Mouse (Mus musculus) CH12.LX (cell line): ENCODE results near the gene Clec11a. TPM values are rescaled to one million over a fixed set of nuclear protein-coding genes. Genes with fewer than 3 reads are reported as not detected.

Experiments used
- DNase-seq: peaks from one replicate; pipeline ENCODE4 v3.0.0-alpha.2; 2013; ENCODE audit errors: extremely low read depth
- H3K27ac ChIP-seq: 2 replicates; pipeline ENCODE4 v1.5.1; 2012; ENCODE audit warnings: low read depth, mild to moderate bottlenecking, control low read depth, moderate library complexity; ENCODE audit not compliant: insufficient read depth
- H3K27me3 ChIP-seq: replicated peaks from 2 replicates; pipeline ENCODE3; 2012; ENCODE audit warnings: inconsistent platforms
- H3K36me3 ChIP-seq, 2 experiments: replicated peaks in 1 of 2; 2 replicates each; pipeline versions ENCODE3 to v1.6.1; 2012; ENCODE audit warnings: inconsistent platforms in 1 of 2, low read length in 1 of 2, mild to moderate bottlenecking in 1 of 2, mixed read lengths in 1 of 2, moderate library complexity in 1 of 2; ENCODE audit not compliant: control insufficient read depth in 1 of 2, insufficient read depth in 1 of 2
- H3K4me1 ChIP-seq, 2 experiments: 2 replicates each; pipeline ENCODE4 v1.6.1; 2012; ENCODE audit warnings: inconsistent platforms in 1 of 2, moderate library complexity in 1 of 2; ENCODE audit not compliant: insufficient read depth in 2 of 2, control insufficient read depth in 1 of 2
- H3K4me2 ChIP-seq: 2 replicates; pipeline ENCODE4 v1.6.1; 2012; ENCODE audit warnings: low read depth, mild to moderate bottlenecking, control low read depth; ENCODE audit not compliant: poor library complexity, insufficient read depth, severe bottlenecking
- H3K4me3 ChIP-seq, 3 experiments: fragments of 150-350 bp in 1 of 3; sonication (generic) in 1 of 3; replicated peaks in 1 of 3; 2 replicates each; pipeline versions ENCODE3 to v1.5.1; 2011 to 2012; ENCODE audit warnings: low read depth in 2 of 3, low read length in 2 of 3, mild to moderate bottlenecking in 2 of 3, moderate library complexity in 2 of 3, control low read depth in 1 of 3, improper control_type of control experiment in 1 of 3, inconsistent platforms in 1 of 3, mixed read lengths in 1 of 3; ENCODE audit not compliant: poor library complexity in 1 of 3
- H3K79me2 ChIP-seq: replicated peaks from 2 replicates; pipeline ENCODE4 v1.6.1; 2012; ENCODE audit warnings: mild to moderate bottlenecking, moderate library complexity; ENCODE audit not compliant: control insufficient read depth, poor library complexity, insufficient read depth, severe bottlenecking; ENCODE audit errors: extremely low read depth
- H3K9ac ChIP-seq: 2 replicates; pipeline ENCODE4 v1.6.1; 2012; ENCODE audit warnings: low read depth, mild to moderate bottlenecking, control low read depth, moderate library complexity; ENCODE audit not compliant: insufficient read depth
- H3K9me3 ChIP-seq: replicated peaks from 2 replicates; pipeline ENCODE3; 2012; ENCODE audit warnings: low read length, inconsistent platforms, mixed read lengths
- CHD2 ChIP-seq: IDR thresholded peaks from 2 replicates; pipeline ENCODE4 v1.6.1; 2011; ENCODE audit warnings: low read length, improper control_type of control experiment
- CTCF ChIP-seq, 2 experiments: IDR thresholded peaks in 1 of 2; conservative IDR thresholded peaks in 1 of 2; 2 replicates each; pipeline ENCODE4 v1.5.1; 2011 to 2012; ENCODE audit warnings: low read depth in 2 of 2, low read length in 2 of 2, improper control_type of control experiment in 1 of 2, inconsistent platforms in 1 of 2, mild to moderate bottlenecking in 1 of 2, moderate library complexity in 1 of 2
- ELF1 ChIP-seq: IDR thresholded peaks from 2 replicates; pipeline ENCODE4 v1.6.1; 2014; ENCODE audit warnings: low read depth, mild to moderate bottlenecking, inconsistent platforms, low read length, improper control_type of control experiment
- GABPA ChIP-seq: IDR thresholded peaks from 2 replicates; pipeline ENCODE4 v1.6.1; 2012; ENCODE audit warnings: low read depth, low read length, improper control_type of control experiment, inconsistent platforms; ENCODE audit not compliant: insufficient replicate concordance
- IRF4 ChIP-seq: IDR thresholded peaks from 2 replicates; pipeline ENCODE4 v1.6.1; 2014; ENCODE audit warnings: low read depth, mild to moderate bottlenecking, inconsistent platforms, low read length, improper control_type of control experiment
- JUN ChIP-seq: IDR thresholded peaks from 2 replicates; pipeline ENCODE4 v1.6.1; 2011; ENCODE audit warnings: low read depth, mild to moderate bottlenecking, low read length, improper control_type of control experiment, moderate library complexity; ENCODE audit not compliant: insufficient read depth
- JUND ChIP-seq: conservative IDR thresholded peaks from 2 replicates; pipeline ENCODE4 v1.6.1; 2011; ENCODE audit warnings: low read depth, low read length, improper control_type of control experiment
- KAT2A ChIP-seq: IDR thresholded peaks from 2 replicates; pipeline ENCODE4 v1.6.1; 2012; ENCODE audit warnings: low read length, improper control_type of control experiment, inconsistent platforms; ENCODE audit not compliant: insufficient replicate concordance
- MAFK ChIP-seq: IDR thresholded peaks from 2 replicates; pipeline ENCODE4 v1.6.1; 2011; ENCODE audit warnings: low read length, improper control_type of control experiment; ENCODE audit not compliant: insufficient replicate concordance
- MAX ChIP-seq: IDR thresholded peaks from 2 replicates; pipeline ENCODE4 v1.6.1; 2011; ENCODE audit warnings: low read length, improper control_type of control experiment
- MAZ ChIP-seq: IDR thresholded peaks from 2 replicates; pipeline ENCODE4 v1.6.1; 2012; ENCODE audit warnings: low read depth, mild to moderate bottlenecking, inconsistent platforms, low read length, improper control_type of control experiment, moderate library complexity
- MXI1 ChIP-seq: IDR thresholded peaks from 2 replicates; pipeline ENCODE4 v1.6.1; 2011; ENCODE audit warnings: mild to moderate bottlenecking, low read depth, low read length, improper control_type of control experiment
- NELFE ChIP-seq: IDR thresholded peaks from 2 replicates; pipeline ENCODE4 v1.6.1; 2011; ENCODE audit warnings: low read depth, low read length, improper control_type of control experiment
- PAX5 ChIP-seq: IDR thresholded peaks from 2 replicates; pipeline ENCODE4 v1.6.1; 2012; ENCODE audit warnings: low read length, inconsistent platforms, mixed read lengths
- POLR2A ChIP-seq: IDR thresholded peaks from 2 replicates; pipeline ENCODE4 v1.6.1; 2011; ENCODE audit warnings: low read depth, mild to moderate bottlenecking, improper control_type of control experiment, low read length
- RAD21 ChIP-seq: IDR thresholded peaks from 2 replicates; pipeline ENCODE4 v1.6.1; 2011; ENCODE audit warnings: low read depth, mild to moderate bottlenecking, low read length, improper control_type of control experiment, moderate library complexity
- RCOR1 ChIP-seq: conservative IDR thresholded peaks from 2 replicates; pipeline ENCODE4 v1.6.1; 2012; ENCODE audit warnings: low read depth, mild to moderate bottlenecking, inconsistent platforms, low read length, improper control_type of control experiment
- SIN3A ChIP-seq: IDR thresholded peaks from 2 replicates; pipeline ENCODE4 v1.6.1; 2012; ENCODE audit warnings: low read length, improper control_type of control experiment, inconsistent platforms
- SMC3 ChIP-seq: IDR thresholded peaks from 2 replicates; pipeline ENCODE4 v1.6.1; 2011; ENCODE audit warnings: low read depth, low read length, improper control_type of control experiment
- TBP ChIP-seq: conservative IDR thresholded peaks from 2 replicates; pipeline ENCODE4 v1.6.1; 2011; ENCODE audit warnings: low read depth, low read length, improper control_type of control experiment
- TCF12 ChIP-seq: IDR thresholded peaks from 2 replicates; pipeline ENCODE4 v1.6.1; 2014; ENCODE audit warnings: low read depth, mild to moderate bottlenecking, inconsistent platforms, low read length, improper control_type of control experiment
- UBTF ChIP-seq: IDR thresholded peaks from 2 replicates; pipeline ENCODE4 v1.6.1; 2012; ENCODE audit warnings: low read depth, mild to moderate bottlenecking, inconsistent platforms, low read length, improper control_type of control experiment, moderate library complexity
- ZNF384 ChIP-seq: IDR thresholded peaks from 2 replicates; pipeline ENCODE4 v1.6.1; 2012; ENCODE audit warnings: low read depth, low read length, improper control_type of control experiment, inconsistent platforms
- dilution Hi-C: fragments of 300-500 bp; cut with MboI; formaldehyde crosslinking; loops from 2 replicates; pipeline ENCODE4 v1.14.3; 2020; ENCODE audit warnings: low sequenced_read_pairs; ENCODE audit not compliant: extremely low pct_unique_long_range_greater_than_20kb, extremely low pct_ligation_motif_present
- in situ Hi-C: fragments of 300-500 bp; cut with MboI; formaldehyde crosslinking; loops from 3 replicates; pipeline ENCODE4 v1.14.3; 2019; ENCODE audit warnings: low sequenced_read_pairs, low pct_ligation_motif_present, low pct_unique_long_range_greater_than_20kb, mixed read lengths
- polyA plus RNA-seq: library from polyadenylated mRNA; unstranded; fragments of >175 nt; gene quantifications from 2 replicates; pipeline ENCODE4 v1.2.1, GENCODE M21; 2012; ENCODE audit warnings: low read depth; ENCODE audit not compliant: insufficient read length
- total RNA-seq, 2 experiments: library from RNA; depleted of rRNA; stranded (reverse); fragments of 300-350 nt in 1 of 2; fragments of >200 nt in 1 of 2; gene quantifications; 2 replicates each; pipeline ENCODE4 v1.2.3; 2012 to 2014

Gene Clec11a
- total and polyA plus RNA-seq, 3 experiments, result 0.46 to 0.89 (median 0.53) TPM

DNA sequence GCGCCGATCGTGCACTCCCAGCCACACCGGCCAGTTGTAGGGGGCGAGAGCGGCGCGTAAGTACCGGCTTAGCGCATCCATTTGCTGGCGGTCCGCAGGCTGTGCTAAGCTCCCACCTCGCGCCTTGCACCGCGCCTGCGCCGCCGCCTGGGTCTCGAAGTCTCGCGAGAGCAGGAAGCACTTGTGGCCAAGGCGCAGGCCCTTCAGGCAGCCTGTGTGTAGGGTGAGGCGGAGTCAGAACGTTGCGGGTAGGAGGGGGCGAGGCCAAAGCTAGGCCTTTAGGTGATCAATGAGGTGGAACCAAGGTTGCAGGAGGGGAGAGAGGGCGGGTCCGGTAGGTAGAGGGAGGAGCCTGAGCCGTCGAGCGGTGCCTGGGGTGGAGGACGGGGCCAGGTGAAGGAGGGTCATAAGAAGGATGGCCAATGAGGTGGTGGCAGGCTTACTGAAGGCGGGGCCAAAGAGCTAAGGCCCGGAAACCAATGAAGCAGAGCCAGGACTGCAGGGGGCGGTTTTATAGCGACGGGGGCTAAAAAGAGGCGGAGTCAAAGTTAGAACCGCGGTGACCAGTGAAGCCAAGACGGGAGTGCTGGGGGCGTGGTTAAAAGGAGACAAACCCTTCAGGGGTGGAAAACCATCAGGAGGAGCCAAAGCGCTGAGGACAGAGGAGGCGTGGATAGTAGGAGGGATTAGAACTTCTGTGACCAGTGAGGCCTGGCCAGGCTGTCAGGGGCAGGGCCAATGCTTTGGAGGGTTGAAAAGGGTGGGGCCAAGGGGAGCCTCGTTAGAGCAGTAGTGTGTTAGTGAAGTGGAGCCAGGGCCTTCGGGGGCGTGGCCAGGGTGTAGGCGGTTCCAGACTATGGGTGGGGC, 1.7 kb downstream of the Clec11a start (continued):
- TF ChIP-seq GABPA (no peak), SMC3 (no peak), NELFE (peak; percentile 97)
- TF ChIP-seq, all 38 proteins: peak for 14

DNA sequence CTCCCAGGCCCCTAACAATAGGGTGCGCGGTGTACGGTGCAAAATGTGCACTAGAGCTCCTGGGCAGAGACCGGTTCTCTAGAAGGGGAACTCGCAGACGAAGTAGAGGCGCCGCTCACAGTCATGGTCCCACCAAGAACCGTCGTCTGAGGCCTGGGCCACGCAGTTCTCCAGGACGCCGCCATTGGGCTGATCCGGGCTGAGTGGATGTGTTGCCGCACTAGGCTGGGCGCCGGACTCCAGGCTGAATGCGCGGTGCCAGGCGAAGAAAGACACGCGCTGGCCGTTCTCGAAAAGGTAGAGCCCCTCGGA, 2.3 kb downstream of the Clec11a start:
- TF ChIP-seq CHD2, result no peak
- TF ChIP-seq CTCF (conservative IDR thresholded peaks at IDR 0.05 in 1 of 2, IDR thresholded peaks at IDR 0.05 in 1 of 2; ENCODE audit: low read depth in 2 of 2, low read length in 2 of 2), result no peak
- 0 out of 2 replicates have a peak, but pooled peaks have one; percentile 29 for TF ChIP-seq RCOR1
- TF ChIP-seq MAFK, result no peak
- peak; percentile 65 for TF ChIP-seq MXI1
- peak; percentile 74; the same call in 1 of the 2 replicates for TF ChIP-seq UBTF
- no peak for TF ChIP-seq MAX
- TF ChIP-seq MAZ, result no peak
- no peak for TF ChIP-seq IRF4
- TF ChIP-seq KAT2A, result no peak
- peak; percentile 85; the same call in 1 of the 2 replicates for TF ChIP-seq SIN3A
- no peak for DNase-seq
- Histone ChIP-seq H3K9me3 (no peaks in the 10 kb centered on the region), H3K36me3 (peaks cover 0 to 5% of the 10 kb centered on the region in 2 experiments), H3K4me2 (peak overlapping the region; percentile 77), H3K27ac (peak overlapping the region; percentile 74), H3K4me1 (peaks cover 9 to 29% of the 10 kb centered on the region in 2 experiments), H3K79me2 (no peaks in the 10 kb centered on the region), H3K27me3 (peaks cover 34% of the 10 kb centered on the region), H3K4me3 (peak overlapping the region; percentile 70 to 86 (median 81)), H3K9ac (peak overlapping the region; percentile 93)
- in situ Hi-C loops, result no loop called here
- dilution Hi-C loops, result no loop called here

DNA sequence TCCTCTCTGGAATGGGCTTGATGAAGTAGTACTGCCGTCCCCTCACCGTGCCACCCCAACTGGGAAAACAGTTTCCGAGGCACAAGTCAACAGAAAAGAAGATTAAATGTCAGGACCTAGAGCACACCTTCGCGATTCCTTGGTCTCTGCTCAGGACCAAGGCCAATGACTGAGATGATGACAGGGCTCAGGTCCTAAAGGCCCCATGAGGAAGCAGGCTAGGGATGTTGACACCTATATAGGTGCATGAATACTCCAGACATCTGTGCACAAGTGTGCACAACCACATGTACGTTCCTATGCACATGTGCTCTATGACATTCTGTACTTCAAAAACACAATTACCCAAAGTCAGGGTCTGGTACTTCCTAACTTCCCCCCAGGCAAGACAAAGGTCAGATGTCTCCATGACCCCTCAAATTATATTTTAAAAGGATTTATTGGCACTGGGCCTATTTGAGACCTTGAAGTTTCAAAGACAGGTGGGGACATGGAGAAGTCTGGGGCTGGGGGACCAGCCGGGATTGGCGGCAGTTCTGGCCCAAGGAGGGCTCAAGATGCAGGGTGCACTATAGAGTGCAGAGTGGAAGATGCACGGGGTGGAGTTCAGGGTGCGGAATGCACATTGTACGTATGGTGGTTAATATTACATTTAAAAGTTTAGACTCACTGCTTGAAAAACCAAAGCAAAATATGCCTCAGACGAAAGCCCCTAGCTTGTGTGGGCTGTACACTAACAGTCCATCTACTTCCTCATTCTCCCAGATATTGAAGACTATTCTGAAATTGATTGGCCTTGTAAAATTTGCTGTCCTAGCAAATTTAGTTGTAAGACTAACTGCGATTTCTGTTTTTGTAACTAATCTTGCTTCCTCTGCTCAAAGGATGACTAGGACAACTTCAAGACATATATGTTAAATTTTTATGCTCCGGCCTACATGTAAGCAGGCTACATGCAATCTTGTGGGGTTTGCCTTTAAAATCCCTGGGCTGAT, 3.1 kb downstream of the Clec11a start:
- DNase-seq, result peak; percentile 27
- TF ChIP-seq JUND, result no peak
- TF ChIP-seq POLR2A, result no peak
- no peak for TF ChIP-seq JUN
- TF ChIP-seq PAX5, result no peak
- no peak for TF ChIP-seq IRF4
- peak; percentile 88 for TF ChIP-seq MAFK
- TF ChIP-seq GABPA, result no peak
- TF ChIP-seq TCF12, result no peak
- no peak for TF ChIP-seq RCOR1
- TF ChIP-seq ELF1, result 0 out of 2 replicates have a peak, but pooled peaks have one; percentile 14
- TF ChIP-seq TBP, result no peak
- TF ChIP-seq ZNF384, result no peak
- no peak for TF ChIP-seq MAX
- TF ChIP-seq RAD21, result no peak
- TF ChIP-seq, all 38 proteins: peak for 2
- Histone ChIP-seq H3K4me1 (peaks cover 9 to 29% of the 10 kb centered on the region in 2 experiments), H3K27me3 (peaks cover 26% of the 10 kb centered on the region), H3K27ac (no peak overlapping the region), H3K4me3 (peak overlapping the region; percentile 70 to 86 (median 81)), H3K9me3 (no peaks in the 10 kb centered on the region), H3K36me3 (peaks cover 0 to 5% of the 10 kb centered on the region in 2 experiments), H3K4me2 (peak overlapping the region; percentile 77), H3K9ac (peak overlapping the region; percentile 93), H3K79me2 (no peaks in the 10 kb centered on the region)
- in situ Hi-C loops, result no loop called here
- dilution Hi-C loops, result no loop called here
